Mouse (Mus musculus) large intestine, adult 2 months (tissue): ENCODE measurements around the gene Gm43064. TPM values are rescaled to one million over a fixed set of nuclear protein-coding genes. Genes with fewer than 3 reads are reported as not detected.

Source experiments
- polyA plus RNA-seq: library from polyadenylated mRNA; depleted of rRNA; stranded (reverse); fragments of >200 nt; gene quantifications from 2 replicates; pipeline ENCODE4 v1.2.3, GENCODE M21; 2012; rRNA removed

The Gm43064 gene
- polyA plus RNA-seq, 1 experiment = not detected

Other genes with a start within 250 kb of the Gm43064 start
- 0.21 and 0.44 TPM in 2 replicates for gene Syt6, start 234.3 kb upstream of the Gm43064 start, polyA plus RNA-seq
- gene Atg4a-ps, start 163.5 kb upstream of the Gm43064 start, polyA plus RNA-seq = 0.04 TPM in 1 of 2 replicates, not detected in the other
- gene Olfml3, start 71.6 kb upstream of the Gm43064 start, polyA plus RNA-seq = 6.3 and 7.0 TPM in 2 replicates
- not detected in 2 replicates for gene Gm10964, start 70.2 kb upstream of the Gm43064 start, polyA plus RNA-seq
- gene Hipk1, start 18.0 kb upstream of the Gm43064 start, polyA plus RNA-seq = 28.8 and 52.0 TPM in 2 replicates
- gene Dclre1b, start 129 bp upstream of the Gm43064 start, polyA plus RNA-seq = 7.1 and 12.0 TPM in 2 replicates
- gene Ap4b1, start 53 bp upstream of the Gm43064 start, polyA plus RNA-seq = 14.3 and 15.0 TPM in 2 replicates
- gene Bcl2l15, start 23.0 kb downstream of the Gm43064 start, polyA plus RNA-seq = 109 and 159 TPM in 2 replicates
- gene Ptpn22, start 50.2 kb downstream of the Gm43064 start, polyA plus RNA-seq = 9.6 and 15.2 TPM in 2 replicates
- gene Rsbn1, start 104.5 kb downstream of the Gm43064 start, polyA plus RNA-seq = 1.1 and 2.6 TPM in 2 replicates
- 2.6 and 2.7 TPM in 2 replicates for gene Phtf1, start 158.5 kb downstream of the Gm43064 start, polyA plus RNA-seq